Mouse (Mus musculus) activated CD4-positive, CD25-positive, alpha-beta regulatory T cell, adult 9 weeks (primary cell): Measurements from ENCODE around the gene Hspb3. TPM values are rescaled to one million over a fixed set of nuclear protein-coding genes. Genes with fewer than 3 reads are reported as not detected.

Experiments
- polyA plus RNA-seq: library from polyadenylated mRNA; unstranded; fragments of 100-300 nt; shearing (Covaris generic); gene quantifications from one replicate; pipeline ENCODE4 v1.2.1, GENCODE M21; 2017

Hspb3 gene
- not detected for polyA plus RNA-seq

DNA sequence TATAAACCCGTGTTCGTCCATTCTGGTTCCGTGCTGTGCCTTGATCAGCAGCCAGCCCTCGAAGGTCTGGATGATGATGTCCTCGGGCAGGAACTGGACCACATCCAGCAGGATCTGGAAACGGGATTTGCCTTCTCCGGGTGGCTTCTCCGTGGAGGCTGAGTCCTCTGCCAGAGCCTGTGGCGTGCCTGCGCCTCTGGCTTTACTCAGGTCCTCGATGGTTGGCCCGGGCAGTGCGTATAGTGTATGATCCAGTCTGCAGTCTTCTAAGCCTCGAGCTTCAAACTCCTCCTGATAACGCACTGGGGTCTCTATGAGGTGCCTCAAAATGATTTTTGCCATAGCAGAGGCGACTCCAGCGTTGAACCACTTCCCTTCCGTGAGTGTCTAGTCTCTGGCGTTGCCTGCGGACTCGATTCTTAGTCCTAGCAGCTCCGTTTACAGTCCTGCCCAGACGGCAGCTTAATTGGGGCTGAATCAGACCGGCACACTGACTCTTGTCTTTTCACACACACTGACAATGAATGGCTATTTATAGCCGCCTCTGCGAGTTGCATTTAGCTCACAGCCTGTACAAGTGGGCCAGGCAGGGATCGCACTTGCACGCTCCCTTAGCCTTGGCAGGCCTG is at the start of gene Hspb3:
Gene Hspb3, minus strand, starts transcription at position 526 of the 629 bp plus-strand sequence.

DNA sequence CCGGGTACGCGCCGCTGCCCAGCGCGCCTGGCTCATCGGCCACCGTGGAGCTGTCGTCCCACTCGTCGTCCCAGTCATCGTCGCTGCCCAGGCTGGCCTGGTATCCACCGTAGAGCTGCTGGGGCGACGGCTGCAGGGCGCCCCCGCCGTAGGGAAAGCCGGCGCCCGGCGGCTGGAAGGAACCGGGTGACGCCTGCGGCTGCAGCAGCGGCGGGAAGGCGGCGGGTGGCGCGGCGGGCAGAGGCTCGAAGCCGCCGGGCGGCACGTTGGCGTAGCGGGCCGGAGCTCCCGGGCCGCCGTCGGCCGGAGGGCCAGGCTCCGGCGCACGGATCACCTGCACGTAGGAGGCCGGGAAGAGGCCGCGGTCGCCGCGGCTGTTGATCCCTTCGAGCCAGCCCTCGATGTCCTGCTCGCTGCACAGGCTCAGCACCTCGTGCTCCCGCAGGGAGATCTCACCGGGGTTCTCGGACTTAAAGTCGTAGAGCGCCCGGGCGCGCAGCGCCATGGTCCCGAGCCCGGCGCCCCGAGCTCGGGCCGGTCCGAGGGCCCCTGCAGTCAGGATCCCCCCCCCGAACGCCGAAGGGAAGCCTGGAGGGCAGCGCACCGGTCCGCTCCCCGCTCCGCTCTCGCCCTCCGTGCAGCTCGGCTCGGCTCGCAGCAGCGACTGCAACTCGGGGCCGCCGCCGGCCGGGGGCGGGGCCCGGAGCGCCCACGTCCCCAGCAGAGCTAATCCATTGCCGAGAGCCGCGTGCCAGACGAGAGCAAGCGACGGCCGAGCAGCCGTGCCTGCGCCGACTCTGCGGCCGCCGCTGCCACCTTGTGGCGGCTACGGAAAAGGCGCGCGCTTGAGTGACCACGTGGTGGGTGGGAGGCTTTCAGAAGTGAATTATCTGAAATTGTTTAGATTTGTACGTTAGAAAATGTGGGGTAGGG is 45.3 kb downstream of the Hspb3 start, which contains the start of gene Snx18:
Gene Snx18, minus strand, starts transcription at position 674 of the 933 bp plus-strand sequence.

Other genes with a start within 250 kb of the Hspb3 start
- gene Snx18, start 45.1 kb downstream of the Hspb3 start, polyA plus RNA-seq = 6.1 TPM
- gene Arl15, start 130.8 kb upstream of the Hspb3 start, polyA plus RNA-seq = 22.7 TPM